Mouse (Mus musculus) mouse trophoblast stem cell (cell line): ENCODE results near the gene 4930404H24Rik.

Source experiments
- in situ Hi-C, 2 experiments: fragments of 300-500 bp; cut with MseI, MboI; formaldehyde crosslinking; loops; 2 replicates in 1 of 2; 3 replicates in 1 of 2; pipeline ENCODE4 v1.15.1; 2025

Gene 4930404H24Rik

DNA sequence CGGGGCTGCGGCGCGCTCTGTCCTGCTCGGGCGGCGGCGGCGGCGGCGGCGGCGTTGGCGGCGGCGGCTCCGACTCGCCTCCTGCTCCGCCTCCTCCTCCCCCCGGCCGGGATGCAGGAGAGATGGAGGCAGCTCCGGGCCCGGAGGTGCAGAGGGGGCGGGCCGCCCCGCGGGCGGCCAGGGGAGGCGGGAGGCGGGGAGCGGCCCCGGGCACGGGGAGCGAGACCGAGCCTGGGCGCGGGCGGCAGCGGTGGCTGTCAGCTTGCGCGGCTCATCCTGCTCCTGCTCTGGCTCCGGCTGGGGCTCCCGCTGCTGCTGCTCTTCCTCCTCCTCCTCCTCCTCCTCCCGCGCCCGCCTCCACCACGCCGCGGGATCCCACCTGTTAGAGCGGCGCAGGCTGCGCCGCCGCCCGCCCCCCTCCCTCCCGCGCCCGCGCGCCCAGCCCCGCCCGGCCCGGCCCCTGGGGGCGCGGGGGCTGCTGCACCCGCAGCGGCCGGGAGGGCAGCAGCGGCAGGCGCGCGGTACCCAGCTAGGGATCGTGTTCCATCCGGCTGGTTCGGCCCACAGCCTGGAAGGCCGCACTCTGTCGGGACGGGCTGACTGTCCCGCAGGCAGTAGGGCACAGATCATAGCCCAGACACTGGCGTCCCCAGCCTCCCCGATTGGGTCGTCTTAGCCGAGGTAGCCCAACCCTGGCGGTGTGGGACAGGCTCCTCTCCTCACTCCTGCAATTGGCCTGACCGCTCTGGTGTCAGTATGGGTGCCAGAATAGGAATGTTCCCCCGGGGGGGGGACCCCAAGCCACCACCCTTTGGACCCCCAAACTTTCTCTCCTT is 37.6 kb downstream of the 4930404H24Rik start, which contains the start of gene Nol4l:
Gene Nol4l (minus strand): TSS at position 41 of the 836 bp plus-strand sequence.
- in situ Hi-C loops = no loop called here

DNA sequence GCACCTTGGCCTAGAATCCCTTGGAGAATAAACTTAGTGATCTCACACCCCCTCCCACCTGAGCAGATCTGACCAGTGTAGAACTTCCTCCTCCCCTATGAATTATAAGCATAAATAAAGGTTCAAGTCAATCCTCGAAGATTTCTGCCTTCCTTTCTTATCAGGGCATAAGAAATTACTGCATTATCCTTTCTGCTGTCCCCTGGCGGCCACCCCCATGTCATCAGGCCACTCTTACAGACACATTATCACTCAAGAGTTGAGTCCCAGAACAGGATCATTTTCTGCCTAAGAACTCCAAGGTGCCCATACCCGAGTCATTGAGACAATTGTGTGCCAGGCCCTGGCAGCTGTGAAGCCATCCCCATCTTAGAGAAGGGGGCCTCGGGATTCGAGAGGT is 38.4 kb downstream of the 4930404H24Rik start:
- in situ Hi-C loops = no loop called here

DNA sequence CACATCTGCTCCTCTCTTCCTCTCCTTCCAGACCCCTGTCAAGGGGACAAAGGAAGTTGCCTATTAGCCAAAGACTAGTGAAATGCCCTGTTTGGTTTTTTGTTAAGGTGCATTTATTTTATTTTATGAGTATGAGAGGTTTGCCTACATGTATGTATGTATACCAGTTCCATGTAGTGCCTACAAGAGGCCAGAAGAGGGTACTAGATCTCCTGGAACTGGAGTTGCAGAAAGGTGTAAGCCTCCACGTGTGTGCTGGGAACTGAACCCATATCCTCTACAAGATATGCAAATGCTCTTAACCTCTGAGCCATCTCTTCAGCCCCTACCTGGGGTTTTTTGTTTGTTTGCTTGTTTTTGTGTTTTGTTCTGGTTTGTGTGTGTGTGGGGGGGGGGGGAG is 41.4 kb downstream of the 4930404H24Rik start:
- in situ Hi-C loops = no loop called here

DNA sequence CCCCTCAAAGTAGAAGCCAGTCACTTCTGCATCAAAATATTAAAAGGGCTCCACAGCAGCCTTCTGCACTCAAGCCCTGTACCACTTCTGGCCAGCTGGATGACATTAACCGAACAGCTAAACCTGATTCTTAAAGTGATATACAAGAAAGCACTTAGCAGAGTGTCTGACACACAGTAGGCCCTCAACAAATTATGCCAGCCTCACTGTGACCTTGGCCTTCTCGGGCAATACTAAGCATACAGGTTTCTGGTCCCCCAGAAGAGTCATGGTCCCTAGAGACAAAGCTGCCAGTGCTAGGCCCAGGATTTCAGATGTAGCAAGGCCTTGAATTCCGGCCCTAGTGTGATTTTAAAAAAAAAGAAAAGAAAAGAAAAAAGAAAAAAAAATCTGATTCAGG is 46.3 kb downstream of the 4930404H24Rik start:
- in situ Hi-C loops = no loop called here

DNA sequence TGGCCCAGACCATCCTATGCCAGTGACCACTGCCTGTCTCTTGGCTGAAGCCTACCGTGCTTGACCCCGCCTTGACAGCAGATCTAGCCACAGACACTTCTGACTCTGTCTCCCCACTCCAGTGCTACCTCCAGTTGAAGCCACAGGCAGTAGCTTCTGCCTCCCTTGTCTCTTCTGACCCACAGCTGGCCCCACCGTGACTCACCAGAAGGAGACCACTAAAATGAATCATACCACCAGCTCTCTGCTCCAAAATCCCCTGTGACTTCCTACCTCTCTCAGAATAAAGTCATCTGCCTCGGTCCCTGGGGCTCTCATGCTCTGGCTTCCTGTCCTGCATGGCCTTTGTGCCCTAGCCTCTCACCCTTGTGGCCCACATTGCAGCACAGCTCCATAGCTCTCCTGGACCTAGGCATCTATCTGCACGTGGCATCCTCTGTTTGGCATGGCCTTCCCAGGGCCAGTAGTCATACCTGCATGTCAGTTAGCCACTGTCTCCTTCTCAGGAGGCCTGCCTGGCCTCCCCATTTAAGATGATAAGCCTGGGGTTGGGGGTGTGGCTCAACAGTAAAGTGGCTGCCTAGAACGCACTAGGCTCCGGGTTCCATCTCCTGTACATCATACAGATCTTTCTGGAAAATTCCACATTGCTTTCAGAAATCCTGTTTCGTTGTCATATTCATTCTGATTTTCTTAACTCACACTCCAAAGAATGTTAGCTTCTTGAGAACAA is 50.5 kb downstream of the 4930404H24Rik start:
- in situ Hi-C loops = no loop called here
